Mouse (Mus musculus): ENCODE data around the gene Ranbp9.

Gene Ranbp9

DNA sequence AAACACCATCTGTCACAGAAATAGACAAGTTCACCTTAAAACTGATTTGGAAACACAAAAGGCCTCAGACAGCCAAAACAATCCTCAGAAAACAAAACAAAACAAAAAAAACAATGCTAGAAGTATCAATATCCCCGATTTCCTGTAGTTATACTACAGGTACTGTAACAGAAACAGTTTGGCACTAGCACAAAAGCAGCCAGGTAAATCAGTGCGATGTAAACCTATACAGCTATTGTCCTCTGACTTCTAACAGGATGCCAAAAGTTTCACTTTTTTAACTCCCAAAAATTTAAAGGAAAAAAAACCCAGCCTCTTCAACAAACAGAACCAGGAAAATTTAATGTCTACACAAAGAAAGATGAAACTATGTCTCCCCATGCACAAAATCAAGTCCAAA is 28.9 kb downstream of the Ranbp9 start:
- no peak for DNase-seq (ENCODE audit: low spot score in 2 of 2)

DNA sequence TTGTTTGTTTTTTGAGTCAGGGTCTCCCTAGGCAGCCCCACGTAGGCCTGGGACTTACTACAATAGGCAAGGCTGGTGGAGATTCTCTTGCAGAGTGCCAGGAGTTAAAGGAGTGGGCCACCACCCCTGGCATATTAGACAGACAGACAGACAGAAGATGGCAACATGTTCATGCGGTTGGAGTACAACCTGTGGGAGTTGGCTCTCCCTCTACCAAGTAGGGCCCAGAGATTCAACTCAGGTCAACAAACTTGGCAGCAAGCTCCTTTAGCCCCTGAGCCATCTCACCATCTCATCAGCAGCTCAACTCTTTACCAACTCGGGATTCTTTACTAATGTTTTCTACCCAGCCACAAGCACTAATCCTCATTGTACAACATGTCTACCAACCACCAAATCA is 30.4 kb downstream of the Ranbp9 start:
- no peak for DNase-seq (ENCODE audit: low spot score in 2 of 2)

DNA sequence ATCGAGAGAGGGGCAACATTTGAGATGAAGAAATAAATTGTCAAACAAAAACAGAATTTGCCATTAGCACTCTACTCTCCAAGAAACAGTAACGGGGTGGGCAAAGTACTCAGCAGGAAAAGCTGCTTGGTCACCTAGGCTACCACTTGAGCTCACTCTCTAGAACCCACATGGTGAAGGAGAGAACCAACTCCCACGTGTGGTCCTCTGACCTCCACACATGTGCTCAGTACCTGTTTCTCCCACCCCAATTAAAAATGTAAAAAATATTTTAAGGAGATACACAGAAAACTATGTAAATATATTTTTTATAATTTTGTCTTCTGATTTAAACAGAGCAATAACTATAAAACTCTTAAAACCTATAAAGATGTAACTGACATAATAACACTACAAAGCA is 33.4 kb downstream of the Ranbp9 start:
- no peak for DNase-seq (ENCODE audit: low spot score in 2 of 2)

DNA sequence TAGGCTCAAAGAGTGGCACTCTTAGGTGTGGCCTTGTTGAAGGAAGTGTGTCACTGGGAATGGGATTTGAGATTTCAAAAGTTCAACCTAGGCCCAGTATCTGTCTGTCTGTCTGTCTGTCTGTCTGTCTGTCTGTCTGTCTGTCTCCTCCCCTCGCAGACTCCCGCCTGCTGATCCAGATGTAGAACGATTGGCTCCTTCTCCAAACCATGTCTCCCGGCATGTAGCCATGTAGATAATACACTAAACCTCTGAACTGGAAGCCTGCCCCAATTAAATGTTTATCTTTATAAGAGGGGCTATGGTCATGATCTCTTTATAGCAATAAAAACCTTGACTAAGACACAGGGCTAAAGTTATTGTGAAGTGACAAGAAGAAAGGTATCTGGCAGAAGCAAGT is 35.3 kb downstream of the Ranbp9 start:
- no peak for DNase-seq (ENCODE audit: low spot score in 2 of 2)

DNA sequence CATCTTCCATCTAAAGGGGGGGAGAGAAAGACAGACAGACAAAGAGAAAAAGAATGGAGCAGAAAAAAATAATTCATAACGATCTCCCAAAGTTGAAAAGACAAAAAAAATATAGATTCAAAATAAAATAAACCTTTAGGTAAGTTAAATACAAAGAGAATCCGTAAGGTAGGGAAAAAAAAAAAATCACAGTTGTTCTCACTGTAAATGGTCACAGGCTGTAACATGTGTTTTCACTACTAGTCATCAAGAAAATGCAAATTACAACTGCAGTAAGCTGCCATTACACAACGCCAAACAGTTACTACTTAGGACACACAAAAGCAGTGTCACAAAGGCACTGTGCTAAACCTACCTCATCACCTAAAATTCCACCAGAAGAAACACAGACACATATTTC is 36.4 kb downstream of the Ranbp9 start:
- no peak for DNase-seq (ENCODE audit: low spot score in 2 of 2)

DNA sequence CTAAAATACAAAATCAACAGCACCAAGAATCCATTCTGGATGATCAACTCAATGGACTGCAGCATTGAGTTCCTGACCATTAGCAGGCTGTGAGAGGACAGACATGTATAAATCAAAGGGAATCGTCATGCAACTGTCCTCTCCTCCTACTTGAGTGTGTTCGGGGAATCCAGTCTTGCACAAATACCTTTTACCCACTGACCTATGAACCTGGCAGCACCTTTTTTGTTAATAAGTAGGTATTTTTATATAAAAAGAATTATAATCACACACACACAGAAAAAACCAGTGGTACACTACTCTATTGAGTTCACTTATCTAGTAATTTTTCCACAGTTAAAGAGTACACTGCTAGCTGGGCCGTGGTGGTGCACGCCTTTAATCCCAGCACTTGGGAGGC is 37.4 kb downstream of the Ranbp9 start:
- DNase-seq (ENCODE audit: low spot score in 2 of 2) = no peak

DNA sequence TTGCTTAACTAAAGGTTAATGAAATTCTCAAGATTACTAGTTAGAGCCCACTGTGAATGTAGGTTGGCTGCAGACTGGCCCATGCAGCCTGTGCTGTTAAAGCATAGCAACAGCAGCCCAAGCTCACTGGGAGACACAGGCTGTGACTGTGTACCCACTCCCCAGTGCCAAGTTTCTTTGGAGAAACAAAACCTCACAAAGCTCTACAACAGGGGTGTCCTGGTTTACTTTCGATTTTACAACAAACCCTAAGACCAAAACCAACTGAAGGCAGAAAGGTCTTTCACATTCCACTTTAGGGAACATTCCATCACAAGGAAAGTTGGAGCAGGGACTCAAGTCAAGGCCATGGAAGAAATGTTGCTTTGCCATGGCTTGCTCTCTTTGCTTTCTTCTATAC is 38.5 kb downstream of the Ranbp9 start:
- no peak for DNase-seq (ENCODE audit: low spot score in 2 of 2)

DNA sequence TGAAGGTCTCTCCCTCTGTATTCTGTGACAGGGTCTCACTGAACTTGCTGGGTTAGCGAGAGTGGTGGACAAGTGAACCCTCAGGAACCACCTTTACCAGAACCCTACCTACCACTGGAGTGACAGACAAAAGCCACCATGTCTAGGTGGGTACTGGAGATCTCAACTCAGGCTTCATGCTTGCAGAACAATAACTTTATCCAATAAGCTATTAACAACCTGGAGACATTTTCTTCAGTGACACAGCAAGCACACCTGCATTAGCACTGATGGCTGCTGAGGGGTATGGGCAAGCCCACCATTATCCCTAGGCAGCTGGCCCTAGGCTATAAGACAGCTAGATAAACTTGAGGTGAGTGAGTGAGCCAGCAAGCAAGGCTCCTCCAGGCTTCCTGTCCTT is 40.7 kb downstream of the Ranbp9 start:
- DNase-seq (ENCODE audit: low spot score in 2 of 2) = no peak

DNA sequence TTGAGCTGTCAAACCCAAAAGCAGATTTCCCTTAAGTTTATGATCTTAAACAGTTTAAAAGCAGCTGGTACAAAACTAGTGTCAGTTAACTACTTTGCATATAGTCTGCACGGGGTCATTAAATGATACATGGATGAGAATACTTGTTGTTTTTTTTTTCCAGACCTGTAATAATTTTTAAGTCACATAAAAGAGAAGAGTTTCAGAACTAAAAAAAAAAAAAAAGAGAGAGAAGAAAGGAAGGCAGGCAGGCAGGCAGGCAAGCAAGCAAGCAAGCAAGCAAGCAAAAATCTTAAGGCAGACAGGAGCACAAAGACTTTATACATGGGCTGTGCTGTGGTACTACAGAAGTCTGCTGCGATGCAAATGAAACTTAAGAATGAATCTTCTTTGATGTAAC is 47.7 kb downstream of the Ranbp9 start:
- DNase-seq (ENCODE audit: low spot score in 2 of 2) = no peak

DNA sequence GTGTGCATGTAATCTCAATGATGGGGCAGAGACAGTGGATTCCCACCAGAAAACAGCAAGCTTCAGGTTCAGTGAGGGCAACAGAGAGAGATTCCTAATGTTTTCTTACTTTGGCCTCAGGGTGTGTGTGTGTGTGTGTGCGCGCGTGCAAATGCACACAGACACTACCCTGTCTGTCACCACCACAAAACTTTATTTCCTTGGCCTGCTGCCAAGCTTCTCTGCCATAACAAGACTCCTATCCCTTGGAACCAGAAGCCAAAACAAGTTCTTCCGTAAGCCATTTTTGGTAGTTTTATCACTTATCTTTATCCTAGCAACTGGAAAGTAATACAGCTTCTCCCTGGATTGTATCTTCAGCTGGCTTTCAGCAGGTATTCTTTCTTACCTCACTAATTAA is 52.6 kb downstream of the Ranbp9 start:
- no peak for DNase-seq (ENCODE audit: low spot score in 2 of 2)

DNA sequence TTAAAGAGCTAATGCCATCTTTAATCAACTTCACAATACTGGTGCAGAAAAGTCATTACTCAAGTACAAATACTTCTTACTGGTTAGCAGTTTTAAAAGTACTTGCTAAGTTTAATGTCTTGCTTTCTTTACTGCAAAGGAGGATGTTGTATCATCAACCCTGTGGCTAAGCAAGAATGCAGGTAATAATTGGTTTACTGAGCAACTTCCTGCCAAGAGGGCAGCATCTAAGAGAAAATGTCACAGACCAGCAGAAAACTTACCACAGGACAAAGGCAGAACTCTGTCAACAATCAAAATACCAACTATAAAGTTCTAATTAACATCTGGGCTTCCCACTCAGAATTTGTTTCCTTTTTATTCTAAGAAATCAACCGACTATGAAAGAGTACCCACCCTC is 65.8 kb downstream of the Ranbp9 start:
- no peak for DNase-seq (ENCODE audit: low spot score in 2 of 2)

DNA sequence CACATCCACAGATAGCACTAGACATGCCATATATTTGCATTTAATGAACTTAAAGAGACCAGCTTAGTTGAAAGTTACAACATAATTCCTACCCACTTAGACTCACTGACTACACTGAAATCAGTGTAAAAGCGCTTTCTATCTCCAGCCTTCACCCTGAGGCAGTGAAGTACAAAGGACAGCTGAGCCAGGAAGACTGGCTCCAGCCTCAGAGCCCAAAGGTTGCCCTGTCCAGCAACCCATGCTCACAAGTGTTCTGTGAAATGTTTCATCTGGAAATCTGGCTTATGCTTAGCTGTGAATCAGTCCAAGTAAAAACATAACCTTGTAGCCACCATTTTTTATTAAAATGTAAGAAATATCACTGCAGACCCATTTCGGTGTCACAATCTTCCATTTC is 67.5 kb downstream of the Ranbp9 start:
- no peak for DNase-seq (ENCODE audit: low spot score in 2 of 2)

DNA sequence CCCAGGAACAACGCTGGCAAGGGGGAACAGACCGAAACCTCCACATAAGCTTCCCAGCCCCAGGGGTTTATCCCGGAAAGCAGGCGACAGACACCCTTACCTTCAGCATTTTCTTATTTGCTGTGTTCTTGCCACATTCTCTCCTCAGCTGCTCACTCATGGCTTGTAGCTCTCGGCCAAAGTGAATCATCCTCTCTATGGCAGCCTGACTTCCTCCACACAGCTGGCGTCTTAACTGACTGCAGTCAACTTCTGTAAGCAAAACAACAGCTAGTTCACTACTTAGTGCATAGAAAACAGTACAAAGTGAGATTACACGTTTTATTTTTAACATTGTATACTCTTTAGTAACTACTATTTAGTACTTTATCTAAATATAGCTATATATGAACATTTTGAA is 68.8 kb downstream of the Ranbp9 start:
- DNase-seq (ENCODE audit: low spot score in 2 of 2) = no peak

DNA sequence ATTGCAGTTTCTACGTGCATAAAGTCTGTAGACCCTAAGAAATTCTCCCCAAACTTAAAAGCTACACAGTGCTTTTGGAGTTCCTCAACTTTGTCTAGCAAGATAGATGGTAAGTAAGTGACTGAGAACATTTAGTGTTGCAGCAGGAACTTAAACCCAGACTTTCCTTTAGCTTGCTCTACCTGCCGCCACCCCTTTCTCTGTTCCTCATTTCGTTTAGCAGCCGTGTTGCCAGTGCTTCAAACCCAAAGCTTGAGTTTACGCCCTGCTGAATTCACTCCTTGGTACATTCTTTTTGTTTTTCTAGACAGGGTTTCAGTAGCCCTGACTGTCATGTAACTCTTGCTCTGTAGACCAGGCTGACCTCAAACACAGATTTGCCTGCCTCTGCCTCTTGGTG is 81.5 kb downstream of the Ranbp9 start:
- DNase-seq (ENCODE audit: low spot score in 2 of 2) = no peak

DNA sequence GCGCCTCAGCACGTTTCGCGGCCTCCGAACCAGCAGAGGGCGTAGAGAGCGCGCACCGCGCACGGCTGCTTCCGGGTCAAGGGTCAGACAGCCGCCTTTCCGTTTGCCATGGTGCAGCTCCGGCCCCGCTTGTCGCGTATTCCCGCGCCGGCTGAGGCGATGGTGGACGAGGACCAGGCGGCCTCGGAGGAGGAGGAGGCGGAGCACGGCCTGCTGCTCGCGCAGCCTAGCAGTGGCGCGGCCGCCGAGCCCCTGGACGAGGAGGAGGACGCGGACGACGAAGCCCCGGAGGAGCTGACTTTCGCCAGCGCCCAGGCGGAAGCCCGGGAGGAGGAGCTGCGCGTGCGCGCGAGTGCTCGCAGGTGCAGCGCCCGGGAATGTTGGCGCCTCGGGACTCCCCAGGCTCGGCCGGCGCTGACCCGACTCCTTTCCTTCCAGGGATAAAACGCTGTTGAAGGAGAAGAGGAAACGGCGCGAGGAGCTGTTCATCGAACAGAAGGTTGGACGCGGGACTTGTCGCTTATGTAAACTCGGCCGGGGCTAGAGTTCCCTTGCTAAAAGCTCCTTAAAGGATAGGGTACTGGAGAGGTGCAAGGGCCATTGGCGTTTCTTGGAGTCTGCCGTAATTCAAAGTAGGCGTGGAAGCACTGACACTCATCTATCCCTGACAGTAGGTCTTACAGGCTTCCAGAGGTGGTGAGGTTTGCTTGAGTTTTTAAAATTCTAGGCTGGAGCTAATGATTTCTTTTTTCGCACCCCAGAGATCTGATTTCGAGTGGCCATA is 82.6 kb downstream of the Ranbp9 start, which contains the start of gene Nol7:
Gene Nol7 (plus strand): TSS at position 94 of the 784 bp plus-strand sequence.
- peak; percentile 88 to 97 for DNase-seq (ENCODE audit: low spot score in 2 of 2)

DNA sequence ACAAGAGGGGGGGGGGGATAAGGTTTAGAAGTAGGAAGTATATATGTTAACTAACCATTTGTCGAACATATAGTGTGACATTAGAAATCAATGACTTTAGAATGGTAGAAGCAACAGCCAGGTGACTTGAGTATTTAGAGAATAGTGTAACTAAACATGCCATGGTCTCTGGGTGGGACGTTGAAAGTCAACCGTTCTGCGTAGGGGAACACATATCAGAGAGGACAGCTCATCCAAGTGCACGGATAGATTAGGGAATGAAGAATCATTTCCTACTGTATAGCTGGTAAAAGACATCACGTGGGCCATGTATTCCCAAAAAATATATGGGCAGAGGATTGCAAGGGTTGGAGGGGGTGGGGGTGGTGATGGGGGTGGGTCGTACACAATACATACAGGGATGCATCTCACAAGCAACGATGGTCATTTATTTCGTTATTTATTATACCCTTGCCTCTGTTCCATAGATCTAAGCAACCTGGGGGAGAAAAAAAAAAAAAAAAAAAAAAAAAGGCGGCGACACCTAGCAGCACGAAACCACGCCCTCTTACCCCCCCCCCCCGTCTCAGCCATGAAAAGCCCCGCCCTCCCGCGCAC is 83.3 kb downstream of the Ranbp9 start:
- no peak for DNase-seq (ENCODE audit: low spot score in 2 of 2)

DNA sequence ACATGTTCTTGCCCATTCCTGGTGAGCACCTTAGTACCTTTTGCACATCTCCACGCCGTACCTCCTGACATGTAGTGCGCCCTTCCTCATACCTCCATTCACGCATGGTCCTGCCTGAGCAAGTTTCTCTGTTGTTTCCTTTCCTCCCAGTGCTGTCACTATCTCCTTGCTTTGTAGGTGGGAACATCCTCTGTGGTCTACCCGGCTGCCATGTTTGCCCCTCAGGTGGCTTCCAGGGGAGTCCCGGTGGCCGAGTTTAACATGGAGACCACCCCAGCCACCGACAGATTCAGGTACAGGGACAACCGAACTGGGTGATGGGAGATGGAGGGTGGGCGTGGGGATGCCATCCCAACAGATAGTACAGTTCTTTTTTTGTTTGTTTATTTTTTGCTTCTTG is 95.8 kb downstream of the Ranbp9 start:
- DNase-seq (ENCODE audit: low spot score in 2 of 2) = peak in 1 of 2 experiments; percentile 2

DNA sequence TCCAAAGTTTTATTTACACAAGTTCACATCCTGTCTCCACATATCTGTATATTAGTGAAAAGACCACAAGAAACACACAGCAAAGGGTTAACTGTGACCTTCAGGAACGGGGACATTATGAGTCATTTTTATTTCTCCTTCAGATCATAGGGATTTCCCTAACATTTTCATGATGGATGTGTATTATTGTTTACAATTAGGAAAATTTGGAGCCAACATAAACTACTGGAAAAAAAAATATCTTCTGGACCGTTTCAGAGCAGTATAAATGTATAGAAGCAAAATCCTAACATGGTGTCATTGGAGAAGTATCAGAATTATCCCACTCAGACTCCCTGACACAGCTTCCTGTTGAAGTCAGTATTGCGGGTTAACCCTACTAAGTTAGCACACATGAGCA is 101.1 kb downstream of the Ranbp9 start:
- DNase-seq (ENCODE audit: low spot score in 2 of 2) = no peak

DNA sequence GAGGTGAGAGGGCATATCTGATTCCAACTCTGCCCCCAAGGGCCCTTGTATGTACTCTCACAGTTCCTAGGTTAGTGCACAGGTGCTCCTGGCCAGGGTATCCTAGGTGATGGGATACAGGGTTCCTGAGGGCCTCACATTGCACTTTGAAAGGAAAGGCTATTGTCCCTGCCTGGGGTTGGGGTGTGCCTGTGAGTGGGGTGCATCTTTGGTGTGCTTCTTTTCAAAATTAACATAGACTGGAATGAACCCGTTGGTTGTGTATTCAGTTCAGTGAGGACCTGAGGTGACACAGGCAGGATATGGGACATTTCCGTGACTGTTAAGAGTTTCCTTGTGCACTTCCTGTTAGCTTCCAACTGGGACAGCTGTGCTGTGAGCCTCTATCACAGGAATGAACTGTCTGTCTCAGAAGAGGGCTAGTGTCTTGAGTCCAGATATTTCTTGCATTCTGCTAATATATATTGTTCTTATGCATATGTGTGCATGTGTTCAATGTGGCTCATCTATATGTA is 106.1 kb downstream of the Ranbp9 start:
- no peak for DNase-seq (ENCODE audit: low spot score in 2 of 2)

DNA sequence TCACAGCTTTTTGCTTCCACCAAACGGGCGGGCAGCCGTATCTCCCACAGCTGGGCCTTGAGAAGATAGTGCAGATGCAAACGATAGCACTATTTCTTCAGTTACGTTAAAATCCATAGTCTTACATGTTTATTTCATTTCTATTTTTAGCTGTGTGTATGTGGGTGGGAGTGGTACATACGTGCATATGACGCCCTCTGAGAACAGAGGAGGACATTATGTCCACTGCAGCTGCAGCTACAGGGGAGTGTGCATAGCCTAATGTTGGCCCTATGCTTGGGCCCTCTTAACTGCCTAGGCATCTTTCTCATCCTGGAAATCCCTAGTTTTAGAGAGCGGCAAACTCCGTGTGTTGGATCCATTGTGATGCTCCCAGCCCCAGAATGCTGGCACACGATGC is 106.9 kb downstream of the Ranbp9 start:
- DNase-seq (ENCODE audit: low spot score in 2 of 2) = no peak

DNA sequence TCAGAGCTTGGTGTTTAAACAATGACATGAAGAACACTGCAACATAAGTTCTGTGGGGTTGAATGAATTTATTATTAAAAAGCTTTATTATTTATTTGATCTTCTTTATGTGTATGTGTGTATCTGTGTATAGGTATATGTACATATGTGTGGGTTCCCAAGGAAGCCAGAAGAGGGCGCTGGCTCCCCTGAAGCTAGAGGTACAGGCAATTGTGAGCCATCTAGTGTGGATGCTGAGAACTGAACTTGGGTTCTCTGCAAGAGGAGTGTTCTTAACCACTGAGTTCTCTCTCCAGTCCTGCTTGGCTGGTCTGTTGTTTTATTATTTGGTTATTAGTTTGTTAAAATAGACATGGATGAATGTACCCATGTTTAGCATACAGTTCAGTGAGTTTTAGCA is 108.2 kb downstream of the Ranbp9 start:
- DNase-seq (ENCODE audit: low spot score in 2 of 2) = no peak

DNA sequence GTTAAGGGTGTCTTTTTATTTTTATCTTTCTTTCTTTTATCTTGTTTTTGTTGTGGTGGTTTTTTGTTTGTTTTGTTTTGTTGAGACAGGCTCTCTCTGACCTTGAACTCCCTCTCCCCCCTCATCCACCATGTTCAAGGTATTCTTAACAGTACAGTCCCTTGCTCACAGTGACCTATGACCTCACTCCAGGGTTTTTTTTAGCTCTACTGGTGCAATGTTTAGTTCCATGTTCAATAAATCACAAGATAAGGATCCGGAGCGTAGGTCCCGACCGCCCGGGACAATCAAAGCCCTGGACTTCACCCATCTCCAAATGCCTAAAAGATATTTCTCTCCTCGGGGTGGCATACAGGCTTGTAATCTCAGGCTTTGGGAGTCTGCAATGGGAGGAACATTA is 111.0 kb downstream of the Ranbp9 start:
- no peak for DNase-seq (ENCODE audit: low spot score in 2 of 2)

DNA sequence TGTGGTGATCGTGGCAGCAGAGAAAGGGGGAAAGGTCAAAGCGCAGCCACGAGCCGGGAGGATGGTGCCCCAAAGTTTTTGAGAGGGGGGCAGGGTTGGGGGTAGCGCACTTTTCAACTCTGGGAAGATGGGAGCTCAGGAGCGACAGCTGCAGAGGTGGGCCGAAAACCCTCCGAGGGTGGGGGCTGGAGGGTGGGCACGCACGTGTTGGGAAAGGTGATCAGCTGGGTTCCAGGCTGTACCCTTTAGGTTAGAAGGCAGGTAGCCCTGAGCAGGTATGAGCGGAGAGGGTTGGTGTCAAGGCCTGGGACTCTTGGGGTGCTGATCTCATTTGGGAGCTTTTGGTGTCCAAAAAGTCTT is 115.3 kb downstream of the Ranbp9 start:
- no peak for DNase-seq (ENCODE audit: low spot score in 2 of 2)
